Mouse (Mus musculus) gastrocnemius, postnatal 36 days (tissue): Measurements from ENCODE around the gene Tmem273. TPM values are rescaled to one million over a fixed set of nuclear protein-coding genes. Genes with fewer than 3 reads are reported as not detected.

ENCODE experiments used
- DNase-seq, 2 experiments: peaks; one replicate each; pipeline ENCODE4 v3.0.0; 2022
- intact Hi-C: fragments of 180-260 bp; cut with DNase I; formaldehyde crosslinking; loops from one replicate; pipeline ENCODE4 v1.15.1; 2025
- long read RNA-seq, 2 experiments: library from polyadenylated mRNA; stranded (forward); transcript quantifications; one replicate each; pipeline ENCODE4 v2.0.0; 2021
- total RNA-seq, 2 experiments: library from RNA; stranded (reverse); gene quantifications; 2 replicates each; pipeline ENCODE4 v1.2.3; 2021

Gene Tmem273
- total RNA-seq = under 1 TPM in 1 of 2 experiments, not detected in 1; 0.28 TPM
- long read RNA-seq, experiment 1 = 0 reads
- long read RNA-seq, experiment 2 = 0 reads

- intact Hi-C loops = no loop called here
- no peak for DNase-seq
These were observed at the start of gene Tmem273 for GRCm38 (mm10) chr14:32785556-32786130. Gene Tmem273 (plus strand): TSS chr14:32785963.

GRCm38 (mm10) chr14:32736561-32736960 is 49.2 kb upstream of the Tmem273 start:
- intact Hi-C loops = no loop called here
- no peak for DNase-seq

GRCm38 (mm10) chr14:32738586-32738985 is 47.2 kb upstream of the Tmem273 start:
- intact Hi-C loops = no loop called here
- peak in 1 of 2 experiments; percentile 19 for DNase-seq

GRCm38 (mm10) chr14:32748519-32748918 is 37.2 kb upstream of the Tmem273 start:
- intact Hi-C loops = loop anchor here (10.0 kb wide), 1 partner anchor 504 kb away; no protein-coding TSS in a partner anchor

GRCm38 (mm10) chr14:32750727-32751126 is 35.0 kb upstream of the Tmem273 start:
- no peak for DNase-seq
- intact Hi-C loops = no loop called here

More at GRCm38 (mm10) chr14:32748519-32748918, 37.2 kb upstream of the Tmem273 start:
- no peak for DNase-seq

- DNase-seq = no peak
- intact Hi-C loops = no loop called here
These were observed 31.5 kb upstream of the Tmem273 start for GRCm38 (mm10) chr14:32754286-32754685.

- no peak for DNase-seq
- intact Hi-C loops = no loop called here
These were observed 23.6 kb upstream of the Tmem273 start for GRCm38 (mm10) chr14:32762177-32762576.

- no peak for DNase-seq
- intact Hi-C loops = loop anchor here (5.0 kb wide), 1 partner anchor 437 kb away; no protein-coding TSS in a partner anchor
These were observed 15.2 kb upstream of the Tmem273 start for GRCm38 (mm10) chr14:32770563-32770962.

- DNase-seq = no peak
- intact Hi-C loops = loop anchor here (2.0 to 5.0 kb wide), 2 partner anchors 189 to 435 kb away; no protein-coding TSS in a partner anchor
These were observed 13.7 kb upstream of the Tmem273 start for GRCm38 (mm10) chr14:32772085-32772484.

- DNase-seq = peak in 1 of 2 experiments; percentile 21
- intact Hi-C loops = loop anchor here (2.0 to 5.0 kb wide), 2 partner anchors 188 to 435 kb away; no protein-coding TSS in a partner anchor
These were observed 13.0 kb upstream of the Tmem273 start for GRCm38 (mm10) chr14:32772791-32773190.

- no peak for DNase-seq
- intact Hi-C loops = loop anchor here (2.0 to 5.0 kb wide), 2 partner anchors 187 to 434 kb away; no protein-coding TSS in a partner anchor
These were observed 12.3 kb upstream of the Tmem273 start for GRCm38 (mm10) chr14:32773456-32773855.

- intact Hi-C loops = loop anchor here (5.0 kb wide), 1 partner anchor 256 kb away; no protein-coding TSS in a partner anchor
- no peak for DNase-seq
These were observed 9.7 kb upstream of the Tmem273 start for GRCm38 (mm10) chr14:32776077-32776476.

- intact Hi-C loops = loop anchor here (5.0 kb wide), 1 partner anchor 254 kb away; no protein-coding TSS in a partner anchor
These were observed 7.4 kb upstream of the Tmem273 start for GRCm38 (mm10) chr14:32778362-32778761.

GRCm38 (mm10) chr14:32782866-32783265 is 2.9 kb upstream of the Tmem273 start:
- no peak for DNase-seq
- intact Hi-C loops = no loop called here

More at GRCm38 (mm10) chr14:32778362-32778761, 7.4 kb upstream of the Tmem273 start:
- no peak for DNase-seq

GRCm38 (mm10) chr14:32784130-32784747 is 1.5 kb upstream of the Tmem273 start:
- intact Hi-C loops = no loop called here
- DNase-seq = no peak

- intact Hi-C loops = no loop called here
These were observed 1.0 kb upstream of the Tmem273 start for GRCm38 (mm10) chr14:32784748-32785134.

GRCm38 (mm10) chr14:32787691-32788090 is 1.9 kb downstream of the Tmem273 start:
- DNase-seq = no peak
- intact Hi-C loops = no loop called here

More at GRCm38 (mm10) chr14:32784748-32785134, 1.0 kb upstream of the Tmem273 start:
- DNase-seq = no peak

- intact Hi-C loops = no loop called here
- no peak for DNase-seq
These were observed 10.6 kb downstream of the Tmem273 start for GRCm38 (mm10) chr14:32796375-32796774.

- intact Hi-C loops = no loop called here
- no peak for DNase-seq
These were observed 12.0 kb downstream of the Tmem273 start for GRCm38 (mm10) chr14:32797803-32798202.

GRCm38 (mm10) chr14:32798355-32798754 is 12.6 kb downstream of the Tmem273 start:
- DNase-seq = no peak
- intact Hi-C loops = no loop called here

GRCm38 (mm10) chr14:32800048-32800447 is 14.3 kb downstream of the Tmem273 start:
- DNase-seq = no peak
- intact Hi-C loops = no loop called here
